Mouse (Mus musculus) cerebellum, adult 8-10 months (tissue): ENCODE results near the gene Dbil5.
"Not testable (repeated sequence)": the region's sequence is repeated elsewhere in the genome, so short reads cannot be mapped to it uniquely, and the experiment has no call there.

ENCODE experiments used
- DNase-seq: peaks from one replicate; pipeline ENCODE4 v3.0.0; 2022

The Dbil5 gene

DNA sequence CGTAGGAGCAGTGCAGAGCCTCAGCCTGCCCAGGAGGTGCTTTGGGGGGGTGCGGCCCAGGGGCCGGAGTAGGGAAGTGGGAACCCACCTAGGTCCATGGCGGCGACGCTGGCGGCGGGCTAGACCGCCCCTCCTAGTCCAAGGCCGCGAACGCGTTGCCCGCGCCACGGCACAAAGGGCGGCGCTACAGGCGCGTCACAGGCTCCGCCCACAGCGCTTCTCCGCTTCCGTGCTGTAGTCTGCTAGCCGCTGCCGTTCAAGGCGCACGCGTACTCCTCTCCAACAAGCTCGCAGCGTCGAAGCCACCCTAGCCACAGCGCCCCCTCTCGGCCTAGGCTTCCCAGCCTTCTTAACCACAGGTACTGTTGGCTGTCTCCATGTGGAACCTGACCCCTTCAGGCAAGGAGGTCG, at the start of gene Dbil5, which contains the start of gene Gemin4:
Gene Dbil5 (plus strand): TSS at position 219 of the 411 bp plus-strand sequence.
Gene Gemin4 (minus strand): TSS at position 275 of the 411 bp plus-strand sequence.
- DNase-seq, result peak; percentile 95

- DNase-seq, result peak; percentile 37
Observed at GRCm38 (mm10) chr11:76168976-76169375, 48.4 kb upstream of the Dbil5 start.

DNA sequence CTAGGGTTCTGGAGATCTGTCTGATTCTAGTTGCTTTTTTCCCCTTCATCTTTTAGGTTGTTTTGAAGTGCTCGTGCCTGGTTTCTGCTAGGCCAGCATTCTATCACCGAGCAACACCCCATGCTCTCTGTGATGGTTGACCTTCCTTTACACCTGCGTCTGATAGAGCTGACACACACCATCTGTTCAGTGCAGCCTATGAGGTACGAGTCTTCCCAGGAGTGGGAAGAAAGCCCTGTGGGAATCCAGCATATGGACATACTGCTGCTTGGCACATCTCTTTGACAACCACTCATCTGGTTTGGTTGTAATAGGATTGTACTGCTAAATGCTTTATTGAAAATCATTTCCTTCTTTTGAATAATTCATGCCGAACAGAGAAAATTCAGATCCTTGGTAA, 47.2 kb upstream of the Dbil5 start:
- DNase-seq, result peak; percentile 41

DNA sequence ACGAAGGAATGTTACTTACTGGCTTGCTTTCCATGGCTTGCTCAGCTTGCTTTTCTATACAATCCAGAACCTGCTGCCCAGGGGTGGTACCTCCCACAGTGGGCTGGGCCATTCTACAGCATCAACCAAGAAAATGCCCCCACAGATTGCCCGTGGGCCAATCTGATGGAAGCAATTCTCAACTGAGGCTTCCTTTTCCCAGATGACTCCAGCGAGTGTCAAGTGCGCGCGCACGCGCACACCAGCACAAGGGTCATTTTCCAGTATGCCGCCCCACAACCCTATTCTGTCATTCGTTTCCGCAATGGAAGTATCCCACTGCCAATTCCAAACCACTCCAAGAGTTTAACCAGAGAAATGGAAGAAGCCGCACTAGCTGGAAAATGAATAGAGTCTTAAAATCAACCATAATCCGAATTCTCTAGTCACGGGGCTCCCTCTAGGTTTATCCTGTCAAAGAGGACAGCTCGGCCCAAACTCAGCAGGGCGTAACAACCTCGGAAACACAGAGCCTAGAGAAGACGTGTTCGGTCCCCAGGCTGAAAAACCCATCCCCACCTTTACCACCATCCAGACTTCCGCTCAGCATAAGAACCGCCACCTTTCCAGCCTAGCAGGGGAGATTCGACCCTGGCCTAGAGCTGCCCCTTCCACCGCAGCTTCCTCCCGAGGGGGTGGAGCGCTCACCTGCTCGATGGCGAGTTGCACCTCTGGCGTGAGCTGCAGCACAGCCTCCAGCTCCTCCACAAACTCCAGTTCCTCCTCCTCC, 38.5 kb upstream of the Dbil5 start:
- DNase-seq, result no peak

- peak; percentile 87 for DNase-seq
Observed at GRCm38 (mm10) chr11:76179495-76180145, 37.8 kb upstream of the Dbil5 start, which contains the start of the genes Vps53 and Fam57a. TSS of gene Vps53 (minus strand) at chr11:76179647. TSS of gene Fam57a (plus strand) at chr11:76179671.

DNA sequence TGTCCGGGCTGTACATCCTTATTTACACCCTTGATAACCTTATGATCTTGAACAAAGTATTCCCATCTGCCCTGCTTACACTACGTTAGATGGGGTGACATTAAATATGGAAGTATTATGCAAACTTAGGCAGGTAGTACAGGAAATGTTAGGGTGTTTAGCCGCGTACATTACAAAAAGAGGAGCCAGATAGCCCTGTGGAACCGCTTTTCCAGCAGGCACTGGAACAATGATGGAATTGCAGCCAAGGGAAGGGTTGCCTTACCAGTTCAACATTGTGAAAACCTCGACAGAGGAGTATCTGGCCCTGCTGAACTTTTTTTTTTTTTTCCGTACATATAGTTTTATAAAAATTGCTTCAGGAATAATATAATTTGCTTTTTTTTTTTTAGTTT, 37.3 kb upstream of the Dbil5 start:
- DNase-seq, result no peak

DNA sequence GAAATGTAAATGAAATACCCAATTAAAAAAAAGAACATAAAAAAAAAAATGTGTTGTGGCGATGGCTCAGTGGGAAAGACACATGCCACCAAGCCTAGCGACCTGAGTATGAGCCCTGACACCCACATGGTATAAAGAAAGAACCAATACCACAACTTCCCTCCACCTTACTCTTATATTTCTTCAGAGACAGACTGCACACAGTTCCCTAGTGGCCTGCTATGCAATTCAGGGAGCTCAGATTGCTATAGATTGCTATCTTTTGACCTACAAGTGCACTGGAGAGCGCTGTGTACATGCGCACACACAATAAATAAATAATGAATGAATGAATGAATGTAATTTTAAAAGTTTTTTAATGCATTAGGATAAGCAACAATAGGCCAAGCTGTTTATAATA, 33.7 kb upstream of the Dbil5 start:
- no peak for DNase-seq

GRCm38 (mm10) chr11:76186908-76187307, 30.5 kb upstream of the Dbil5 start:
- DNase-seq, result no peak

- no peak for DNase-seq
Observed at GRCm38 (mm10) chr11:76196275-76196976, 21.0 kb upstream of the Dbil5 start.

- no peak for DNase-seq
Observed at GRCm38 (mm10) chr11:76196977-76197469, 20.4 kb upstream of the Dbil5 start.

GRCm38 (mm10) chr11:76201761-76202674, 15.4 kb upstream of the Dbil5 start:
- peak; percentile 90 for DNase-seq

DNA sequence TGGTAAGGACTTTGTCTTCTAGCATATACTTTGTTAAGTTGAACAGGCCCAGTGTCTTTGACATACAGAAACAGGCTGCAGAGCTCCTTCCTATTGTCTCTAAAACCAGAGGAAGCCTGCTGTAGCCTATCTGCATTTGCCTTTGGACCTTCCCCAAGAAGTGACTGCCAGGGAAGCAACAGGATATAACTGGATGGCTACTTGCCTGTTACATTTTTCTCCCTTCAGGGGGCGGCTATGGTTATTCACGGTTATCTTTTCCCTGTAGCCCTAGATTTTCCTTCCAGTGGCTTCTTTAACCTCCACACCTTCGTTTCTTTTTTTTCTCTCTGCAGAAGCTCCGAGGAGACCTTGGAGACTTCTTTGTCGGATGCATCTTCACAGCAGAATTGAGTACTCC, 10.6 kb upstream of the Dbil5 start:
- DNase-seq, result no peak

GRCm38 (mm10) chr11:76210228-76210985, 7.0 kb upstream of the Dbil5 start:
- DNase-seq, result no peak

- not testable (repeated sequence) for DNase-seq
Observed at GRCm38 (mm10) chr11:76211595-76211994, 5.8 kb upstream of the Dbil5 start.

GRCm38 (mm10) chr11:76213841-76214240, 3.6 kb upstream of the Dbil5 start:
- no peak for DNase-seq

DNA sequence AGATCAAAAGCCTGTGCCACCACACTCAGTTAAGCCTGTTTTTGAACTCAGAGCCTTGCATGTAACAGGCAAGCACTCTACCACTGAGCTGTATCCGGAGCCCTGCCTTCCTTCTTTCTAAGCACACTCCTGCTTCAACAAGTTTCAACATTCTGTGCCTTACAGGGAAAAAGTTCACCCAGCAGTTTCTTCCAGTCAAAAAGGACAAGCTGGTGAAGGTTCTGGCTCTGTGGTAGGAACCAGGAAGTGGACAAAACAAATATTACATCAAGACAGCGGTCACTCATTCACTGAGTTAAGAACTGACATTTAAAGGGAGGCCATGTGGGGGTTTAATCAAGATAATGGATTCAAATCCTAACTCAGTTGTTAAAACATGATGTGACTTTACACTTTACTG, 2.4 kb upstream of the Dbil5 start:
- DNase-seq, result no peak

DNA sequence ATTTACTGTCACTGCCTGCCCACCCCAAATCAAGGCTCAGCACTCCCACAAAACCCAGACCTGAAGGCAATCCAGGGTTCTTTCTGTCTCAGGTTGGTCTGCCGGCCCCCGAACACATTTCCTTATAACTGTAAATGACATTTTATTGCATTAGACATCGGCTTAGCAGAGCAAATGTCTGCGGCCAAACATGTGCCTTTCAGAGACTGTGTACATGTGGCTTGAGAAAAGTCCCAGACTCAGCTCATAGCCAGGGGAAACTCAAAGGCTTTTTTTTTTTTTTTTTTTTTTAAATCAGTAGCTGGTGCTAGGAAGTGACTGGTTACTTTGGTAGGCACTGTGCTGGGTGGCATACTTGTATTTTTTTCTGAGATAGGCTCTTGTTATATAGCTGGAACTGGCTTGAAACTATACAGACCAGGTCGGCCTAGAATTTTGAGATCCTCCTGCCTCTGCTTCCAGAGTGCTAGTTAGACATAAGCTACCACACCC, 1.3 kb upstream of the Dbil5 start:
- no peak for DNase-seq

GRCm38 (mm10) chr11:76216681-76217389, 573 bp upstream of the Dbil5 start:
- DNase-seq, result no peak

GRCm38 (mm10) chr11:76224631-76225030, 7.2 kb downstream of the Dbil5 start:
- DNase-seq, result no peak

- no peak for DNase-seq
Observed at GRCm38 (mm10) chr11:76225051-76225450, 7.6 kb downstream of the Dbil5 start.

DNA sequence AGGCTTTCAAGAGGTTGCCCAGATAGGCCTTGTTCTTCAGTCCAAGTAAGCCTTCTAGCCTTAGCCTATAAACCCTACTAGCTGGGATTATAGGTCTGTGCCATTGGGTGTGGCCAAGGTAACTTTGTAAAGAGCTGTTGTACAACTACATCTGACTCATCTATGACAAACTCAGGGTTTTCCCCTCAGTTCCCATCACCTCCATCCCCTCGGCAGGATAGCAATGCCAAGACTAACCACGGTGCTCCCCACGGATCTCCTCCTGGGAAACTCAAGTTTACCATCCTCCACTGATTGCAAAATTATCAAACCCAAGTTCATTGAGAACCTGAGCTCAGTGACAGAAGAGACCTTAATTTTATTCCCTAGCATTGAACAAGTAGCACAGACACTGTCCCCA, 18.7 kb downstream of the Dbil5 start:
- DNase-seq, result no peak
